Mouse (Mus musculus) bone marrow macrophage, adult 2 months (primary cell): ENCODE measurements at regions not wholly inside any gene's neighbourhood (a gene's known extent, or its start where the extent isn't known, plus 50 kb on each side); places are given as distances from the start of the nearest gene placed in this dataset.

Experiments
- CTCF ChIP-seq: IDR thresholded peaks from 2 replicates; pipeline ENCODE4 v1.5.1; 2012; ENCODE audit warnings: low read depth, mild to moderate bottlenecking, low read length, moderate library complexity
- POLR2A ChIP-seq: IDR thresholded peaks from 2 replicates; pipeline ENCODE4 v1.6.1; 2012; ENCODE audit warnings: mild to moderate bottlenecking, low read depth, low read length, borderline replicate concordance

GRCm38 (mm10) chr9:79317411-79317810 is 401.2 kb downstream of the Col12a1 start:
- no peak for TF ChIP-seq CTCF
- no peak for TF ChIP-seq POLR2A
